Mouse (Mus musculus): ENCODE measurements at regions not wholly inside any gene's neighbourhood (a gene's known extent, or its start where the extent isn't known, plus 50 kb on each side); places are given as distances from the start of the nearest gene placed in this dataset.

DNA sequence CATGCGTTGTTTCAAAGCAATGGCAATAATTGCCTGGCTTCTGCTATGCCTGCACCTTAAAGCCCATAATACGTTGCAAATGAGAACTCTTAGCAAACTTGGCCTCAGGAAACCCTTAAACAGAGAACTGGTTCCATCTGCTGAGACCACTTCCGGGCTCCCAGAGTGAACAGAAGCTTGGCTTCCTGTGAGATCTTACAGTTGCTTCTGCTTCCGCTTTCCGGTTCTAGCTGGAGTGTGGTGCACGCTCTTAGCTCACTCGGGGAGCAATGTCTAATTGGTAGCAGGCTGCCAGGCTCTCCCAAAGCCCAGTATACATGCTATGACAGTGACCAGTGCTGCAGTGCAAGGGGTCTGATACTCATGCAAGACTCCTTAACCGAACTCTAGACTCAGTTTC lies 109.7 kb upstream of the Tab2 start:
- DNase-seq (ENCODE audit: low spot score) (peak; percentile 44), ATAC-seq (ENCODE audit: low read depth) (no peak)
- no peak overlapping the region for H3K27ac ChIP-seq (replicated peaks; ENCODE audit: low read depth, low read length)
- 59% methylated on average over 8 of the region's 8 CpGs for WGBS
- H3K4me1 ChIP-seq (ENCODE audit: control insufficient read depth, insufficient read depth, low read length) = peaks cover 3% of the 10 kb centered on the region; the same call in 1 of the 2 replicates
- H3K4me3 ChIP-seq (ENCODE audit: low read depth, low read length) = no peak overlapping the region
- H3K36me3 ChIP-seq (ENCODE audit: control insufficient read depth, insufficient read depth, low read length) = no peaks in the 10 kb centered on the region
- H3K9ac ChIP-seq (ENCODE audit: low read depth, low read length) = no peak overlapping the region
- no peaks in the 10 kb centered on the region for H3K27me3 ChIP-seq (replicated peaks; ENCODE audit: control insufficient read depth, insufficient read depth, low read length)
- H3K9me3 ChIP-seq (ENCODE audit: control insufficient read depth, low read length) = no peaks in the 10 kb centered on the region
- H3K4me2 ChIP-seq (ENCODE audit: low read depth, low read length) = no peak overlapping the region

- Histone ChIP-seq H3K36me3 (ENCODE audit: control insufficient read depth, insufficient read depth, low read length) (no peaks in the 10 kb centered on the region), H3K4me3 (ENCODE audit: low read depth, low read length) (no peak overlapping the region), H3K9me3 (ENCODE audit: control insufficient read depth, low read length) (no peaks in the 10 kb centered on the region), H3K9ac (ENCODE audit: low read depth, low read length) (no peak overlapping the region), H3K27ac (replicated peaks; ENCODE audit: low read depth, low read length) (no peak overlapping the region), H3K4me1 (ENCODE audit: control insufficient read depth, insufficient read depth, low read length) (no peaks in the 10 kb centered on the region), H3K27me3 (replicated peaks; ENCODE audit: control insufficient read depth, insufficient read depth, low read length) (no peaks in the 10 kb centered on the region), H3K4me2 (ENCODE audit: low read depth, low read length) (no peak overlapping the region)
- ATAC-seq (ENCODE audit: low read depth) (no peak), DNase-seq (ENCODE audit: low spot score) (no peak)
- WGBS = 70% methylated on average over 2 of the region's 2 CpGs
Observed at GRCm38 (mm10) chr10:8064281-8064680, 108.3 kb upstream of the Tab2 start.

DNA sequence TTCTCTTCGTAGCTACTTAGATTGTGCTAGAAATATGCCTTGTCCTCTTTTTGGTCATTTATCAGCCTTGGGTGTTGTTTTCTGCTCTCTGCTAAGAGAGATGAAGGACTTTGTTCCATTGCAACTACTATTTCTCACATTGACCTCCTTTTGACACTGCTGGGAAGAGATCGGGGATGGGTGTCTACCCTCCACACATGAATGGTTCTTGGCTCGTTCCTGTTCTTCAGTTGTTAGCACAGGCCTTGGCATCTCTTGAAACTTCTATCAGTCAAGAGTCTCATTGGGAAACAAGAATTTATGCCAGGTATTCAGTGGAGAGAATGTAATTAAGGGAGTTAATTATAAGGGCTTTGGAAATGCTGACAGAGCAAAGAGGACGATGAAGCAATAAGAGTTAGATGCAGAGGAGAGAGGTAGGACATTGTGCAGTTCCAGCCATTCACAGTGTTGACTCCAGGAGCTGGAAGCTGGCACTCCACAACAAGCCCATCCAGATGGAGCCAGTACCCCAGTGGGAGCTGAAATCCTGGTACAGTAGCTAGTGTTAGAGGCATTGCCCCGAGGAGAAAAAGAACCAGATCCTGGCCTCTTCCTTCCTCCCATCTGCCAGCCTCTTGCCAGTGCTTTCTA lies 107.5 kb upstream of the Tab2 start:
- 77% methylated on average over 5 of the region's 5 CpGs for WGBS
- no peaks in the 10 kb centered on the region for H3K36me3 ChIP-seq (ENCODE audit: control insufficient read depth, insufficient read depth, low read length)

GRCm38 (mm10) chr10:8060987-8061386 lies 105.0 kb upstream of the Tab2 start:
- no peak overlapping the region for H3K27ac ChIP-seq (replicated peaks; ENCODE audit: low read depth, low read length)
- H3K4me2 ChIP-seq (ENCODE audit: low read depth, low read length) = no peak overlapping the region
- no peak for DNase-seq (ENCODE audit: low spot score)
- H3K9ac ChIP-seq (ENCODE audit: low read depth, low read length) = no peak overlapping the region
- no peaks in the 10 kb centered on the region for H3K4me1 ChIP-seq (ENCODE audit: control insufficient read depth, insufficient read depth, low read length)
- no peak for ATAC-seq (ENCODE audit: low read depth)
- H3K4me3 ChIP-seq (ENCODE audit: low read depth, low read length) = no peak overlapping the region
- no peaks in the 10 kb centered on the region for H3K9me3 ChIP-seq (ENCODE audit: control insufficient read depth, low read length)
- no peaks in the 10 kb centered on the region for H3K36me3 ChIP-seq (ENCODE audit: control insufficient read depth, insufficient read depth, low read length)
- no peaks in the 10 kb centered on the region for H3K27me3 ChIP-seq (replicated peaks; ENCODE audit: control insufficient read depth, insufficient read depth, low read length)

More for the DNA sequence above, 107.5 kb upstream of the Tab2 start:
- Histone ChIP-seq H3K4me3 (ENCODE audit: low read depth, low read length) (no peak overlapping the region), H3K9me3 (ENCODE audit: control insufficient read depth, low read length) (no peaks in the 10 kb centered on the region), H3K4me1 (ENCODE audit: control insufficient read depth, insufficient read depth, low read length) (no peaks in the 10 kb centered on the region), H3K27ac (replicated peaks; ENCODE audit: low read depth, low read length) (no peak overlapping the region), H3K9ac (ENCODE audit: low read depth, low read length) (no peak overlapping the region), H3K4me2 (ENCODE audit: low read depth, low read length) (no peak overlapping the region), H3K27me3 (replicated peaks; ENCODE audit: control insufficient read depth, insufficient read depth, low read length) (no peaks in the 10 kb centered on the region)
- ATAC-seq (ENCODE audit: low read depth) (no peak), DNase-seq (ENCODE audit: low spot score) (no peak)

GRCm38 (mm10) chr10:8059769-8060168 lies 103.7 kb upstream of the Tab2 start:
- H3K36me3 ChIP-seq (ENCODE audit: control insufficient read depth, insufficient read depth, low read length) = no peaks in the 10 kb centered on the region
- H3K4me2 ChIP-seq (ENCODE audit: low read depth, low read length) = no peak overlapping the region
- DNase-seq (ENCODE audit: low spot score) = no peak
- no peaks in the 10 kb centered on the region for H3K4me1 ChIP-seq (ENCODE audit: control insufficient read depth, insufficient read depth, low read length)
- 85% methylated on average over 1 of the region's 1 CpGs for WGBS
- H3K27ac ChIP-seq (replicated peaks; ENCODE audit: low read depth, low read length) = no peak overlapping the region
- no peak overlapping the region for H3K4me3 ChIP-seq (ENCODE audit: low read depth, low read length)
- H3K27me3 ChIP-seq (replicated peaks; ENCODE audit: control insufficient read depth, insufficient read depth, low read length) = no peaks in the 10 kb centered on the region
- no peak overlapping the region for H3K9ac ChIP-seq (ENCODE audit: low read depth, low read length)
- no peak for ATAC-seq (ENCODE audit: low read depth)
- no peaks in the 10 kb centered on the region for H3K9me3 ChIP-seq (ENCODE audit: control insufficient read depth, low read length)

GRCm38 (mm10) chr10:8057855-8058254 lies 101.8 kb upstream of the Tab2 start:
- Histone ChIP-seq H3K27me3 (replicated peaks; ENCODE audit: control insufficient read depth, insufficient read depth, low read length) (no peaks in the 10 kb centered on the region), H3K36me3 (ENCODE audit: control insufficient read depth, insufficient read depth, low read length) (no peaks in the 10 kb centered on the region), H3K27ac (replicated peaks; ENCODE audit: low read depth, low read length) (no peak overlapping the region), H3K4me3 (ENCODE audit: low read depth, low read length) (no peak overlapping the region), H3K4me1 (ENCODE audit: control insufficient read depth, insufficient read depth, low read length) (no peaks in the 10 kb centered on the region), H3K4me2 (ENCODE audit: low read depth, low read length) (no peak overlapping the region), H3K9ac (ENCODE audit: low read depth, low read length) (no peak overlapping the region), H3K9me3 (ENCODE audit: control insufficient read depth, low read length) (no peaks in the 10 kb centered on the region)
- 82% methylated on average over 5 of the region's 5 CpGs for WGBS
- ATAC-seq (ENCODE audit: low read depth) (no peak), DNase-seq (ENCODE audit: low spot score) (no peak)

GRCm38 (mm10) chr10:8055293-8055692 lies 99.3 kb upstream of the Tab2 start:
- no peak for ATAC-seq (ENCODE audit: low read depth)
- H3K9ac ChIP-seq (ENCODE audit: low read depth, low read length) = no peak overlapping the region
- 76% methylated on average over 6 of the region's 6 CpGs for WGBS

DNA sequence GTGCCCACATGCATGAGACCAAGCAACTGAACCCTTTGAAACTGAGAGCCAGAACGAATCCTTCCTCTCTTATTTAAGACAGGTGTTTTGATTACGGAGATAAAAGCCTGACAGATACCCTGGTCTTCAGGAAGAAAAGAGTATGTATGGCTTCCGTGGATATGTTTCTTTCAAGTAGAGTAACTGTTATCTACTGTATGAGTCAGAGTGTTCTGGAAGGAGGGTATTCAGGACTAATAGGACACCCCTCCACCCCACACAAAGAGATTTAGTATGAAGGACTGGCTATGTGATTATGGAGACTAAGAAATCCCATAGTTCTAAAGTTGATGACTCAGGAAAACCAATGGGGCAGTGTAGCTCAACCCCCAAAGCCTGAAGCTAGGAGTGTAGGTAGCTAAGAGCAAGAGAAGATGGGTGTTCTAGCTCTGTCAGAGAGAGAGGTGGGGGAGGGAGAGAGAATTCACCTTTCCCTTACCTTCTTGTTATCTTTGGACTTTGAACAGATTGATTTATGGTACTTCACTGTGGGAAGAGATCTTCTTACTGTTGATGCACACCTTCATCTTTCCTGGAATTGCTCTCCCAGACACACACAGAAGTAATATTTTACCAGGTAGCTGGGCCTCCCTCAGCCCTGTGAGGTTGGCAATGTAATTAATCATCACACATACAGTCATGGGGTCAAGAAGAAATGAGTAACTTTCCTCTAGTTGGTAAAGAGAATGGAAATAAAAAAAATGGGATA lies 87.6 kb upstream of the Tab2 start:
- WGBS = 87% methylated on average over 3 of the region's 3 CpGs
- Histone ChIP-seq H3K4me1 (ENCODE audit: control insufficient read depth, insufficient read depth, low read length) (no peaks in the 10 kb centered on the region), H3K4me3 (ENCODE audit: low read depth, low read length) (no peak overlapping the region), H3K9me3 (ENCODE audit: control insufficient read depth, low read length) (no peaks in the 10 kb centered on the region), H3K27me3 (replicated peaks; ENCODE audit: control insufficient read depth, insufficient read depth, low read length) (no peaks in the 10 kb centered on the region), H3K9ac (ENCODE audit: low read depth, low read length) (no peak overlapping the region), H3K4me2 (ENCODE audit: low read depth, low read length) (no peak overlapping the region), H3K36me3 (ENCODE audit: control insufficient read depth, insufficient read depth, low read length) (no peaks in the 10 kb centered on the region), H3K27ac (replicated peaks; ENCODE audit: low read depth, low read length) (no peak overlapping the region)
- no peak for ATAC-seq (ENCODE audit: low read depth)
- no peak for DNase-seq (ENCODE audit: low spot score)

More at GRCm38 (mm10) chr10:8055293-8055692, 99.3 kb upstream of the Tab2 start:
- Histone ChIP-seq H3K36me3 (ENCODE audit: control insufficient read depth, insufficient read depth, low read length) (no peaks in the 10 kb centered on the region), H3K4me1 (ENCODE audit: control insufficient read depth, insufficient read depth, low read length) (no peaks in the 10 kb centered on the region), H3K27ac (replicated peaks; ENCODE audit: low read depth, low read length) (no peak overlapping the region), H3K4me3 (ENCODE audit: low read depth, low read length) (no peak overlapping the region), H3K9me3 (ENCODE audit: control insufficient read depth, low read length) (no peaks in the 10 kb centered on the region), H3K27me3 (replicated peaks; ENCODE audit: control insufficient read depth, insufficient read depth, low read length) (no peaks in the 10 kb centered on the region), H3K4me2 (ENCODE audit: low read depth, low read length) (no peak overlapping the region)
- DNase-seq (ENCODE audit: low spot score) = no peak

GRCm38 (mm10) chr10:8042306-8042705 lies 86.3 kb upstream of the Tab2 start:
- 82% methylated on average over 6 of the region's 6 CpGs for WGBS
- no peak overlapping the region for H3K27ac ChIP-seq (replicated peaks; ENCODE audit: low read depth, low read length)
- ATAC-seq (ENCODE audit: low read depth) = no peak
- H3K4me2 ChIP-seq (ENCODE audit: low read depth, low read length) = no peak overlapping the region
- no peaks in the 10 kb centered on the region for H3K27me3 ChIP-seq (replicated peaks; ENCODE audit: control insufficient read depth, insufficient read depth, low read length)
- peaks cover 10% of the 10 kb centered on the region; the same call in 1 of the 2 replicates for H3K4me1 ChIP-seq (ENCODE audit: control insufficient read depth, insufficient read depth, low read length)
- no peaks in the 10 kb centered on the region for H3K36me3 ChIP-seq (ENCODE audit: control insufficient read depth, insufficient read depth, low read length)
- DNase-seq (ENCODE audit: low spot score) = no peak
- H3K9me3 ChIP-seq (ENCODE audit: control insufficient read depth, low read length) = no peaks in the 10 kb centered on the region
- H3K4me3 ChIP-seq (ENCODE audit: low read depth, low read length) = no peak overlapping the region
- no peak overlapping the region for H3K9ac ChIP-seq (ENCODE audit: low read depth, low read length)

All from embryonic facial prominence, embryonic 14.5 days (tissue).